Mouse (Mus musculus) hindbrain, embryonic 13.5 days (tissue): ENCODE measurements around the gene Babam2. TPM values are rescaled to one million over a fixed set of nuclear protein-coding genes. Genes with fewer than 3 reads are reported as not detected.

Experiments
- ATAC-seq: fragments of 200-750 bp; cut with Nextera tagmentation; 2 replicates; pipeline ENCODE4 v1.8.0; 2017; ENCODE audit warnings: moderate TSS enrichment; ENCODE audit not compliant: low FRiP score
- H3K27ac ChIP-seq: fragments of 300-500 bp; sonication (generic); 2 replicates; pipeline ENCODE4 v1.5.1; 2015; ENCODE audit warnings: inconsistent platforms, mild to moderate bottlenecking, moderate library complexity
- H3K27me3 ChIP-seq: fragments of 300-500 bp; sonication (generic); 2 replicates; pipeline ENCODE4 v1.6.1; 2015; ENCODE audit warnings: mild to moderate bottlenecking, inconsistent platforms
- H3K36me3 ChIP-seq: fragments of 300-500 bp; sonication (generic); 2 replicates; pipeline ENCODE4 v1.6.1; 2015; ENCODE audit warnings: mild to moderate bottlenecking, inconsistent platforms
- H3K4me1 ChIP-seq: fragments of 300-500 bp; sonication (generic); replicated peaks from 2 replicates; pipeline ENCODE4 v1.6.1; 2015; ENCODE audit warnings: inconsistent platforms
- H3K4me2 ChIP-seq: fragments of 300-500 bp; sonication (generic); 2 replicates; pipeline ENCODE4 v1.6.1; 2015; ENCODE audit warnings: inconsistent platforms, mild to moderate bottlenecking, moderate library complexity
- H3K4me3 ChIP-seq: fragments of 300-500 bp; sonication (generic); 2 replicates; pipeline ENCODE4 v1.5.1; 2015; ENCODE audit warnings: mild to moderate bottlenecking, inconsistent platforms
- H3K9ac ChIP-seq: fragments of 300-500 bp; sonication (generic); 2 replicates; pipeline ENCODE4 v1.6.1; 2015; ENCODE audit warnings: mild to moderate bottlenecking, inconsistent platforms
- H3K9me3 ChIP-seq: fragments of 300-500 bp; sonication (generic); 2 replicates; pipeline ENCODE4 v1.6.1; 2016; ENCODE audit warnings: inconsistent platforms
- WGBS: fragments of 180-500 bp; shearing (Covaris S2); methylation state at CpG from one replicate; pipeline ENCODE4 v1.1.7; 2015; 5-methylcytosine and 5-hydroxymethylcytosine counted together
- microRNA-seq: library from miRNA; unstranded; fragments of <30 nt; microRNA quantifications from one replicate; pipeline ENCODE4, GENCODE M21; 2016
- polyA plus RNA-seq: library from polyadenylated mRNA; unstranded; fragments of >200 nt; fragmentation: Nextera tagmentation; extraction: Ambion mirVana; gene quantifications from 2 replicates; pipeline ENCODE4 v1.2.1, GENCODE M21; 2015

The Babam2 gene
- polyA plus RNA-seq, 1 experiment from 2014 or later: 58.4 TPM

- no peaks in the 10 kb centered on the region for H3K9me3 ChIP-seq
- ATAC-seq: no peak
- H3K36me3 ChIP-seq: no peaks in the 10 kb centered on the region
- H3K4me1 ChIP-seq: peaks cover 38% of the 10 kb centered on the region
- WGBS: 2% methylated on average over 21 of the region's 21 CpGs
- peaks cover 90% of the 10 kb centered on the region for H3K27me3 ChIP-seq
- peak overlapping the region; percentile 79; the same call in 1 of the 2 replicates for H3K9ac ChIP-seq
- no peak overlapping the region; the same call in 1 of the 2 replicates for H3K27ac ChIP-seq
- H3K4me2 ChIP-seq: peak overlapping the region; percentile 96
- peak overlapping the region; percentile 59 for H3K4me3 ChIP-seq
Observed at GRCm38 (mm10) chr5:32134051-32134732, 436.7 kb downstream of the Babam2 start.

Small RNA genes within 50 kb of the gene (microRNA-seq; reads per million reads assigned to microRNA genes)
- gene Mir3473e: not detected

Other genes starting within 250 kb of the Babam2 start
- 111 and 126 TPM in 2 replicates for gene Zfp512, start 245.3 kb upstream of the Babam2 start, polyA plus RNA-seq
- 0.25 TPM in 1 of 2 replicates, not detected in the other for gene 4930548H24Rik, start 211.9 kb upstream of the Babam2 start, polyA plus RNA-seq
- gene Gpn1, start 202.9 kb upstream of the Babam2 start, polyA plus RNA-seq: 74.0 and 83.8 TPM in 2 replicates
- gene Slc4a1ap, start 170.7 kb upstream of the Babam2 start, polyA plus RNA-seq: 35.6 and 42.4 TPM in 2 replicates
- 26.3 and 28.8 TPM in 2 replicates for gene Supt7l, start 169.9 kb upstream of the Babam2 start, polyA plus RNA-seq
- 183 and 197 TPM in 2 replicates for gene Mrpl33, start 100.7 kb upstream of the Babam2 start, polyA plus RNA-seq
- 2.1 and 2.8 TPM in 2 replicates for gene Rbks, start 57 bp upstream of the Babam2 start, polyA plus RNA-seq